Mouse (Mus musculus) midbrain, embryonic 13.5 days (tissue): ENCODE measurements around the gene Myom3. TPM values are rescaled to one million over a fixed set of nuclear protein-coding genes. Genes with fewer than 3 reads are reported as not detected.

ENCODE experiments used
- ATAC-seq: fragments of 200-750 bp; cut with Nextera tagmentation; 2 replicates; pipeline ENCODE4 v1.8.0; 2017; ENCODE audit warnings: mild to moderate bottlenecking, moderate TSS enrichment, moderate library complexity
- H3K27ac ChIP-seq: fragments of 300-500 bp; sonication (generic); 2 replicates; pipeline ENCODE4 v1.5.1; 2015; ENCODE audit warnings: inconsistent platforms, mild to moderate bottlenecking, moderate library complexity
- H3K27me3 ChIP-seq: fragments of 300-500 bp; sonication (generic); 2 replicates; pipeline ENCODE4 v1.6.1; 2015; ENCODE audit warnings: mild to moderate bottlenecking, inconsistent platforms
- H3K36me3 ChIP-seq: fragments of 300-500 bp; sonication (generic); 2 replicates; pipeline ENCODE4 v1.6.1; 2015; ENCODE audit warnings: mild to moderate bottlenecking, inconsistent platforms
- H3K4me1 ChIP-seq: fragments of 300-500 bp; sonication (generic); replicated peaks from 2 replicates; pipeline ENCODE4 v1.6.1; 2015; ENCODE audit warnings: inconsistent platforms
- H3K4me2 ChIP-seq: fragments of 300-500 bp; sonication (generic); replicated peaks from 2 replicates; pipeline ENCODE4 v1.6.1; 2015; ENCODE audit warnings: moderate library complexity, mild to moderate bottlenecking, inconsistent platforms
- H3K4me3 ChIP-seq: fragments of 300-500 bp; sonication (generic); replicated peaks from 2 replicates; pipeline ENCODE4 v1.5.1; 2015; ENCODE audit warnings: mild to moderate bottlenecking, inconsistent platforms
- H3K9ac ChIP-seq: fragments of 300-500 bp; sonication (generic); replicated peaks from 2 replicates; pipeline ENCODE4 v1.6.1; 2015; ENCODE audit warnings: mild to moderate bottlenecking, inconsistent platforms
- H3K9me3 ChIP-seq: fragments of 300-500 bp; sonication (generic); 2 replicates; pipeline ENCODE4 v1.6.1; 2016; ENCODE audit warnings: mild to moderate bottlenecking, inconsistent platforms
- WGBS: fragments of 180-500 bp; shearing (Covaris S2); methylation state at CpG from one replicate; pipeline ENCODE4 v1.1.7; 2015; 5-methylcytosine and 5-hydroxymethylcytosine counted together
- polyA plus RNA-seq: library from polyadenylated mRNA; unstranded; fragments of >200 nt; fragmentation: Nextera tagmentation; extraction: Ambion mirVana; gene quantifications from 2 replicates; pipeline ENCODE4 v1.2.1, GENCODE M21; 2015

Myom3 gene
- polyA plus RNA-seq, 1 experiment from 2014 or later = 0.15 TPM

DNA sequence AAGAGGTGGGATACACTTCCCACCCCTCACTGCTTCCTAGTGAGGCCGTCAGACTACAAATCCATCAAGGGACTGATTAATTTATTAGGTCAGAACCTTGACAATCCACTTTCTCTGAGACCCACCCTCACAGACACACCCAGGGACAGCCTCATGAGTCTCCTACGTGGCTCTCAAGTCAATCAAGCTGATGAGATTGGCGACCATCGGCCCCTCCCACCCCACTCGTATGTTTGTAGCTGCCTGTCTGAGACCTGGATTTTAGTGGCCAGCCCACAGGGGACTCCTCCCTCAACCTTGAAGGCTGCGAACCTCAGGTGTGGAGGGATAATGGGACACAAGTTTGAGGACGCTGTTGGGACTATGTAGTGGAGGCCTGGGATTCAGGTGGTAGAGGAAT lies 20.4 kb upstream of the Myom3 start:
- Histone ChIP-seq H3K36me3 (no peaks in the 10 kb centered on the region), H3K27me3 (no peaks in the 10 kb centered on the region), H3K4me1 (0 out of 2 replicates have a peak, but pooled peaks cover 5% of the 10 kb centered on the region), H3K27ac (no peak overlapping the region), H3K4me3 (no peak overlapping the region), H3K4me2 (no peak overlapping the region), H3K9ac (no peak overlapping the region), H3K9me3 (no peaks in the 10 kb centered on the region)
- WGBS = 72% methylated on average over 7 of the region's 7 CpGs
- ATAC-seq = no peak

DNA sequence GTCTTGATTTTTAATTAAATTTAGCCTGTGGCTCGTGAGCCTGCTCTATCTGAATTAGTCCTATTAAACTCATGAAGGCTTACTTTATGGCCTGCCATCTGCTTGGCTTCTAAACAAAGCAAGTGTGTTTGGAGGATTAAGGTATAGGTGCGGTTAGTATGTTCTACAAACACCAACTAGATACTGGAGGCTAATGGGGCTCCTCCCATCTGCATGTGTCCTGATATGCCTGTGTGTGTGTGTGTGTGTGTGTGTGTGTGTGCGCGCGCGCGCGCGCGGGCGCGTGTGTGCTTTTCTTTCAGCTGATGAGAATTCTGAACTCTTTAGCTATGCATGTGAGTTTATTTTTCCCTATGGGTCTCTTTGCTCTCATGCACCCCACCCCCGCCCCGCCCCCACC lies 19.8 kb upstream of the Myom3 start:
- Histone ChIP-seq H3K4me3 (no peak overlapping the region), H3K36me3 (no peaks in the 10 kb centered on the region), H3K9me3 (no peaks in the 10 kb centered on the region), H3K9ac (no peak overlapping the region), H3K4me2 (no peak overlapping the region), H3K4me1 (0 out of 2 replicates have a peak, but pooled peaks cover 5% of the 10 kb centered on the region), H3K27me3 (no peaks in the 10 kb centered on the region), H3K27ac (no peak overlapping the region)
- no peak for ATAC-seq
- 92% methylated on average over 14 of the region's 14 CpGs for WGBS

DNA sequence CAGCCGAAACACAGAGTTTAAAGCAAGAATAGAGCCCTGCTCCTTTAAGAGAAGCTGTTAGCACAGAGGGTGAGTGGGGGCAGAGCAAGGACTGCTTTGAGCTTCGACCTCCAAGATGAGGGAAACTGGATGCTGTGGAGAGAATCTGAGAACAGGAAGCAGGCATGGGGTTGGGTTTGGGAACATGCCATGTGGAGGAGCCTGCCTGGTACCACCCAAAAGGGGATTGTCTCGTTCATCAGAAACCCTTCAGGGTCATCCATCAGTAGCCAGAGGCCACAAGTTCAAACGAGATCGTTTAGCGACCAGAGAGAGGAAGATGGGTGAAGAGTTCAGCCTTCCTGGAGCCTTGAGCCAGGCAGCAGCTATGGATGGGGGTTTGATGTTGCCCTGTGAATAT lies 16.0 kb upstream of the Myom3 start:
- Histone ChIP-seq H3K4me1 (no peaks in the 10 kb centered on the region), H3K9ac (no peak overlapping the region), H3K9me3 (no peaks in the 10 kb centered on the region), H3K4me3 (no peak overlapping the region), H3K27me3 (no peaks in the 10 kb centered on the region), H3K27ac (no peak overlapping the region), H3K36me3 (no peaks in the 10 kb centered on the region), H3K4me2 (no peak overlapping the region)
- ATAC-seq = no peak
- 64% methylated on average over 6 of the region's 6 CpGs for WGBS

DNA sequence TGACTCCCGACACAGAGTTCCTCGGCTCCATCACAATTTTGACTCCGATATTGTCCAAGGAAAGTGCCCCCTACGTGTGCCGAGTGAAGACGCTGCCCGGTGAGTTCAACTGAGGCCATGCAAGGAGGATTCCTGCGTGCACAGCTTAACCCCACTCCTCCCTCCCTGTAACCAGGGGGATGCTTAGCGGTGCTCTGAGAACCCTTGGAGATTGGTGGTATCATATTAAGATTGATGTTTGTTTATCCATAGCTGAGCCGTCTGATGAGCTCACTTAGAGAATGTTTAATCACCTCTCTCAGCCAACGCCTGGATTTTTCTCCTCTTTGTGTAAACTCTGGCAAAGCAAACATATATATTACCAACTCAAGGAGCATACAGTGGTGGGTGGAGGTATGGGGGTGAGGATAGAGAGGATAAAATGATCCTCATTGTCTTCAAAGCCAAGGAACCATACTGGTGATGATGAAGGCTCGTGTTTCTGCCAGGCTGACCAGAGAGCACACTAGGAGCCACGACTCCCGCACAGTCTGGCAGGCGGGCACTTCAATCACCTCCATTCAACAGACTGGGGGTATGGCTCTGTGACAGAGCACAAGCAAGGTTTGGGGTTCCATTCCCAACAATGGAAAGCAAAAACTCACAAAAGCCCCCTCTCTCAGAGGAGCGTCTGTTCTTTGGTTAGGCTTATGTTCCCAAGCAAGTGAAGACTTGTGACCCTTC lies 14.6 kb upstream of the Myom3 start:
- no peak overlapping the region for H3K4me2 ChIP-seq
- no peaks in the 10 kb centered on the region for H3K4me1 ChIP-seq
- H3K27me3 ChIP-seq = no peaks in the 10 kb centered on the region
- no peak overlapping the region for H3K9ac ChIP-seq
- H3K4me3 ChIP-seq = no peak overlapping the region
- no peaks in the 10 kb centered on the region for H3K9me3 ChIP-seq
- ATAC-seq = no peak
- H3K27ac ChIP-seq = no peak overlapping the region
- no peaks in the 10 kb centered on the region for H3K36me3 ChIP-seq
- WGBS = 70% methylated on average over 16 of the region's 16 CpGs

DNA sequence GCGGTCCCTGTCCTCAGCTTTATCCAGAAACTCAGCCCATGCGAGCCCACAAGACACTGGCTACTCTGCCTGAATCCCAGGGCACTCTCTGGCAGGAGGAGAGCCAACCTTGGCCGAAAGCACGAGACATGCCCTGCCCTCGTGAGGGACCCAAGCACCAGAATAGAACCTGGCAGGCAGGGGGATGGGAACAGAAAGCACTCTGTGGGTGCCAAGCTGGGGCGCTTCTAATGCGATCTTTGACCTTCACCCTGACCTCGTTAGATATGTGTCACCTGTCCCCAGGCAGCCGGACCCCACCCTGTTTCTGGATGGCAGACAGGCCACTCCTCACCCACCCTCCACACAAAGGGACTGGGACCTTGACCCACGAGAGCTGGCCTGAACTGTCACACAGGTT lies 13.9 kb upstream of the Myom3 start:
- no peaks in the 10 kb centered on the region for H3K9me3 ChIP-seq
- H3K4me3 ChIP-seq = no peak overlapping the region
- no peaks in the 10 kb centered on the region for H3K36me3 ChIP-seq
- no peaks in the 10 kb centered on the region for H3K27me3 ChIP-seq
- no peak overlapping the region for H3K9ac ChIP-seq
- 83% methylated on average over 10 of the region's 10 CpGs for WGBS
- no peak overlapping the region for H3K27ac ChIP-seq
- no peak overlapping the region for H3K4me2 ChIP-seq
- no peaks in the 10 kb centered on the region for H3K4me1 ChIP-seq
- ATAC-seq = no peak

DNA sequence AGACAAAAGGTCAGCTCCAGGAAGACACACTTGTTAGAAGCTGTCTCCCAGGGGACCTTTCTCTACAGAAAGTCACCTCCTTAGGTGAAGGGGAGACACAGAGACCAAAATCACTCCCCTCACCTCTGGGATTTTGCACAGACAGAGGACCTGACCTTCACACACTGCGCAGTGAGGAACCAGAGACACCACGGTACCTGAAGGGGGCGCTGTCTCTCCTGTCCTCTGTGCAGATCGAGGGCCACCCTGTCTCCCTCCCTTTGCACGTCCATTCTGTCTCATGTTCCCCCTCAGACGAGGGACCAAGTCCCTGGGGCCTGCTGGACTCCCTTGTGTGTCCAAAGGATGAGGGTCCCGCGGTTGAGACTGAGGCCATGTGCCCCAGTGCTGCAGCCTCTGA lies 8.6 kb upstream of the Myom3 start:
- no peak overlapping the region for H3K4me3 ChIP-seq
- H3K4me1 ChIP-seq = no peaks in the 10 kb centered on the region
- no peaks in the 10 kb centered on the region for H3K36me3 ChIP-seq
- peaks cover 3% of the 10 kb centered on the region; the same call in 1 of the 2 replicates for H3K9me3 ChIP-seq
- no peak overlapping the region for H3K4me2 ChIP-seq
- H3K27ac ChIP-seq = no peak overlapping the region
- no peak overlapping the region for H3K9ac ChIP-seq
- no peaks in the 10 kb centered on the region for H3K27me3 ChIP-seq
- ATAC-seq = no peak
- WGBS = 72% methylated on average over 8 of the region's 8 CpGs

DNA sequence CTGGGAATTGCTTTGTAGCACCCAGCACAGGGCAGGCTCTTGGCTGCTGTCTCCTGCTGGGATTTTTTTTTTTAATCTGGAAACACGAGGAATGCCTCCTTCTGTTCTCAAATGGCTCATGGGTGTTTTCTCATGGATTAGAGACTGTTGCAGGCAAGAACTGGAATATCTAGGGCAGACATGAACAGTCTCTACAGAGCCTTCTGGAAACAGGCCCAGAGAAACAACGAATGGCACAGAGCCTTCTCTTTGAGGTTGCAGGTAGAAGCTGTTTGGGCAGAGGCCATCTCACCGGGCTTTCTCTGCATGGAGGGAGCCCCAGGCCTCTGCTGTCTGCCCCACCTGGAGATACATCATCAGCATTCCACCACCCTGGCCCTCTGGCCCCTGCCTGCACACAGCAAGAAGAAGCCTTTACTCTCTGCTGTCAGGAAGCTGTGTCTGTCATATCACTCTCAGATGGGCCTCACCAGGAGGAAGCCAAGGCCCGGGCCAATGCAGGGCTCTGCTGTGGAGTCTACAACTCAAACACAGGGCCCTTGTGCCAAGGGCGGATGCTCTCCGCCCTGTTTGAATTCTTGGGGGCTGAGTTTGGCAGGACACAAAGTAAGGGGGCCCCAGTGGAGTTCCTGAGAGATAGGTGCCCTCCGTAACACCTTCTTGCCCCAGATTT lies 7.3 kb upstream of the Myom3 start:
- H3K9me3 ChIP-seq = peaks cover 3% of the 10 kb centered on the region; the same call in 1 of the 2 replicates
- no peak overlapping the region for H3K4me2 ChIP-seq
- 91% methylated on average over 7 of the region's 7 CpGs for WGBS
- no peak for ATAC-seq
- H3K27ac ChIP-seq = no peak overlapping the region
- H3K9ac ChIP-seq = no peak overlapping the region
- H3K27me3 ChIP-seq = no peaks in the 10 kb centered on the region
- no peaks in the 10 kb centered on the region for H3K4me1 ChIP-seq
- no peak overlapping the region for H3K4me3 ChIP-seq
- H3K36me3 ChIP-seq = no peaks in the 10 kb centered on the region

DNA sequence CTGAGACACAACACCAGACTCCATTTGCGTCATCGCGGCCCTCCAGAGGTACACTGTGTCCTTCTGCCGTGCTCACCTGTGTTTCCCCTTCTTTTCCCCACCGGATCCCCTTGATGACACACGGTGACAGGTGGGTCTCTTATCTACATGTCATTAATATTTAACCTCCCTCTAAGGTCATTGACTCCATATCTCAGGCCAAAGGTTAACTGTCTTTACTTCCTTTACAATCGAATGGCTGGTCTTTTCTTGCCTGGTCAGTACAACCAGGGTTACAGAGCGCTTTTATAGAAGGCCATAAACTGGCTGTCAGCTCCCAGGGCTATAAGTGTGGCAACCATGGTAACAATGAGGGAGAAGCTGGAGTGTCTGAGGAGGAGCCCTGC lies 6.7 kb upstream of the Myom3 start:
- no peak overlapping the region for H3K27ac ChIP-seq
- H3K4me1 ChIP-seq = no peaks in the 10 kb centered on the region
- no peak overlapping the region for H3K4me2 ChIP-seq
- H3K9me3 ChIP-seq = peaks cover 3% of the 10 kb centered on the region; the same call in 1 of the 2 replicates
- H3K27me3 ChIP-seq = no peaks in the 10 kb centered on the region
- H3K9ac ChIP-seq = no peak overlapping the region
- ATAC-seq = no peak
- WGBS = 91% methylated on average over 8 of the region's 8 CpGs
- H3K4me3 ChIP-seq = no peak overlapping the region
- no peaks in the 10 kb centered on the region for H3K36me3 ChIP-seq

DNA sequence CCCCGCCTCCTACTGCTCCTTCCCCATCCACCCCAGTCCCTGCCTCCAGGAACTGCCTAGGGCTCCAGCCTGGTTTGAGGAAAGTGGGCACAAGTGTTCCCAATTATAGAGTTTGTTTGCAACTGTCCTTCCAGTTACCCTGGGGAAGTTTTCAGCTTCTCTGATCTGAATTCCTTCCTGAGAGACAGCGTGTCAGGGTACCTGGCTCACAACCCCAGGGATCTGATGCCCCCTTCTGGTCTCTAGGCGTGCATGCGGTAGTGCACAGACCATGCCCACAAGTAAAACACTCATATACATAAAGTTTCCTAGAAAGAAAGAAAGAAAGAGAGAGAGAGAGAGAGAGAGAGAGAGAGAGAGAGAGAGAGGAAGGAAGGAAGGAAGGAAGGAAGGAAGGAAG lies 1.2 kb upstream of the Myom3 start:
- Histone ChIP-seq H3K27me3 (peaks cover 5% of the 10 kb centered on the region; the same call in 1 of the 2 replicates), H3K9ac (no peak overlapping the region), H3K4me2 (no peak overlapping the region), H3K36me3 (no peaks in the 10 kb centered on the region), H3K4me3 (no peak overlapping the region), H3K9me3 (peaks cover 3% of the 10 kb centered on the region; the same call in 1 of the 2 replicates), H3K4me1 (peaks cover 11% of the 10 kb centered on the region), H3K27ac (no peak overlapping the region)
- WGBS = 31% methylated on average over 4 of the region's 4 CpGs
- no peak for ATAC-seq

DNA sequence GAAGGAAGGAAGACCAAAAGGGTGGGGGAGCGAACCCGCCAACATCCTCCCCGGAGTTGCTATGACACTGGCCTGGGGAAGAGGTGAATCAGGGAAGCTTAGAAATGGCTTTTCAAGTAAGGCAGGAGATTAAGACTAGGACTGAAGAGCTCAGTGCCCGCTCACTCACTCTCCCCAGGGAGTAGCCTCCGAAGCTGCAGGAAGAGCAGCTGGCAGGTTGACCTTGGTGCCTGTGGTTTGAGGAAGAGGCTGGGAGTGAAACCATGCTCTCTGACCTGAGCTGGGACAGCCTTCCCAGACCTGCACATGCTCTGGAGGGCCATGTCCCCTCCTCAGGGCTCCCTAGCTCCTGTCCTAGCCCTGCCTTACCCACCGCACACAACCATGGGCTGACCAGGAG lies 690 bp upstream of the Myom3 start:
- ATAC-seq = no peak
- WGBS = 34% methylated on average over 6 of the region's 6 CpGs

DNA sequence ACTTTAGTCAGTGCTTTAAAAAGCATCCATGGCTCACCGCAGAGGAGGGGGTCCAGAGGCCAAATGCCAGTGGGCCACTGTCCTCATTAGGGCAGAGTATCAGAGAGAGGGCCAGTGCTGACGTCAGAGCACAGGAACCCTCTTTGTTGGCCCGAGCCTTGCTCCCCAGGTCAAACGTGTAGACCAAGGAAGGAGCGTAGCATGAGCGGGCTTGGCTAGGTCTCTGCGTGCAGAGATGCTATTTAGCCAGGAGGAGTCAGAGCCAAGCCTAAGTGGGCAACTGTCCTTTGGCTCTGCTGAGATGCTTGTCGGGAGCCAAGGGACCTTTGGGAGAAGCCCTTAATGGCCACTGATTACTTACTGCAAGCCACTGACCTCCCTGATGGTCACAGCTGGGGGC lies 1.5 kb downstream of the Myom3 start:
- H3K36me3 ChIP-seq = no peaks in the 10 kb centered on the region
- peaks cover 5% of the 10 kb centered on the region; the same call in 1 of the 2 replicates for H3K27me3 ChIP-seq
- ATAC-seq = no peak
- no peak overlapping the region for H3K9ac ChIP-seq
- WGBS = 76% methylated on average over 8 of the region's 8 CpGs
- H3K9me3 ChIP-seq = no peaks in the 10 kb centered on the region
- no peak overlapping the region for H3K4me3 ChIP-seq
- peaks cover 11% of the 10 kb centered on the region for H3K4me1 ChIP-seq
- H3K27ac ChIP-seq = no peak overlapping the region
- no peak overlapping the region for H3K4me2 ChIP-seq

More for the DNA sequence above, 690 bp upstream of the Myom3 start:
- H3K9me3 ChIP-seq = peaks cover 3% of the 10 kb centered on the region; the same call in 1 of the 2 replicates
- H3K4me2 ChIP-seq = no peak overlapping the region
- H3K4me1 ChIP-seq = peaks cover 11% of the 10 kb centered on the region
- H3K36me3 ChIP-seq = no peaks in the 10 kb centered on the region
- no peak overlapping the region for H3K9ac ChIP-seq
- no peak overlapping the region for H3K27ac ChIP-seq
- H3K27me3 ChIP-seq = peaks cover 5% of the 10 kb centered on the region; the same call in 1 of the 2 replicates
- H3K4me3 ChIP-seq = no peak overlapping the region

DNA sequence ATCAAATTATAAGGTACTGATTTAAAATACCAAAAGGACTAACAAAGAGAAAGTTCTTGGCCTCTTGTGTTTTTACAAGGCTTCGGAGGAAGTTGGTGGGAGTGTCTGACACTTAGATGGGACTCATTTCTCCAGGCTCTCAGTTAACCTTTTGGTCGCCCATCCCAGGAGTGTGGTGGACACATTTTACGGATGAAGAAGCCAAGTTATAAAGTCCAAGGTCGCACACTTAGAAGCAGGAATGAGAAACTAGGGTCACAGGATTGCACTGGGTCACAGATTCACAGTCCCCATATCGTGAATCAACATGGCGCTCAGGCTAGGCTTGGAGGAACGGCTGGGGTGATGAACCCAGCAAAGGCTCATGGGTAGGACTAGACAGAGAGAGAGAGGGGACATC lies 2.1 kb downstream of the Myom3 start:
- Histone ChIP-seq H3K9me3 (no peaks in the 10 kb centered on the region), H3K4me1 (peaks cover 11% of the 10 kb centered on the region), H3K27me3 (peaks cover 5% of the 10 kb centered on the region; the same call in 1 of the 2 replicates), H3K4me3 (no peak overlapping the region), H3K36me3 (no peaks in the 10 kb centered on the region), H3K27ac (no peak overlapping the region), H3K4me2 (no peak overlapping the region), H3K9ac (no peak overlapping the region)
- WGBS = 89% methylated on average over 7 of the region's 7 CpGs
- ATAC-seq = no peak
